ENCODE assay signal across 9 mouse cellular contexts in genomic region chr8:10926518-10926915, GRCm38 (mm10).
DNase-seq lines count a peak whose midpoint lies in the region; ATAC-seq and TF ChIP-seq lines count a peak whose summit lies in the region.
"Had no signal": no experiment of that assay in that cellular context is flagged by ENCODE, and none has a peak within 500 bp of the region (broad histone marks: within the 10 kb centered on the region; RNA-seq: fewer than 3 reads in every experiment).

No protein-coding gene starts in this region.

- H3K27ac ChIP-seq in liver, postnatal 0 days (ENCODE audit: low read depth): peak overlapping the region; percentile 95
- H3K27ac ChIP-seq in embryonic facial prominence, embryonic 15.5 days (replicated peaks): peak overlapping the region; percentile 89; the same call in 1 of the 2 replicates
- peak overlapping the region; percentile 77; the same call in 1 of the 2 replicates for H3K27ac ChIP-seq in hindbrain, embryonic 11.5 days (ENCODE audit: low read depth, low read length)
- no peak overlapping the region for H3K27ac ChIP-seq in midbrain, postnatal 0 days (ENCODE audit: low read depth, low read length)
- H3K27ac ChIP-seq: liver, embryonic 13.5 days had no signal

- DNase-seq in liver, postnatal 0 days: no peak
- DNase-seq in liver: no peak
- DNase-seq in hindbrain, embryonic 11.5 days (ENCODE audit: low spot score): no peak
- peak; percentile 43 for DNase-seq in midbrain, postnatal 0 days (ENCODE audit: low spot score)
- no peak for DNase-seq in spleen, postnatal 4 days (ENCODE audit: low spot score in 2 of 2)
- no peak for DNase-seq in ovary, postnatal 36 days (ENCODE audit: low spot score)
- DNase-seq: liver, embryonic 13.5 days had no signal

- peaks cover 32% of the 10 kb centered on the region for H3K4me1 ChIP-seq in liver, postnatal 0 days (ENCODE audit: insufficient read depth)
- peaks cover 61% of the 10 kb centered on the region for H3K4me1 ChIP-seq in embryonic facial prominence, embryonic 15.5 days
- H3K4me1 ChIP-seq in hindbrain, embryonic 11.5 days (replicated peaks; ENCODE audit: control insufficient read depth, insufficient read depth, low read length): peaks cover 35% of the 10 kb centered on the region
- H3K4me1 ChIP-seq in midbrain, postnatal 0 days (ENCODE audit: insufficient read depth, low read length): peaks cover 27% of the 10 kb centered on the region; the same call in 1 of the 2 replicates

- H3K4me2 ChIP-seq in liver, postnatal 0 days (ENCODE audit: low read depth, low read length): peak overlapping the region; percentile 64
- no peak overlapping the region for H3K4me2 ChIP-seq in embryonic facial prominence, embryonic 15.5 days (replicated peaks)
- H3K4me2 ChIP-seq in hindbrain, embryonic 11.5 days (replicated peaks; ENCODE audit: low read depth, low read length): 0 out of 2 replicates have a peak overlapping the region, but pooled peaks have one; percentile 4
- H3K4me2 ChIP-seq in midbrain, postnatal 0 days (ENCODE audit: low read depth, low read length, poor library complexity, severe bottlenecking): no peak overlapping the region
- H3K4me2 ChIP-seq: liver, embryonic 13.5 days had no signal

- H3K4me3 ChIP-seq in liver, postnatal 0 days (ENCODE audit: low read depth, low read length): peak overlapping the region; percentile 24
- H3K4me3 ChIP-seq in embryonic facial prominence, embryonic 15.5 days (replicated peaks): no peak overlapping the region
- no peak overlapping the region for H3K4me3 ChIP-seq in hindbrain, embryonic 11.5 days (ENCODE audit: low read depth, low read length)
- no peak overlapping the region for H3K4me3 ChIP-seq in midbrain, postnatal 0 days (ENCODE audit: low read depth, low read length)
- H3K4me3 ChIP-seq: erythroblast, embryonic 14.5 days; liver, embryonic 13.5 days had no signal

- H3K9ac ChIP-seq in liver, postnatal 0 days (replicated peaks): peak overlapping the region; percentile 61
- H3K9ac ChIP-seq in embryonic facial prominence, embryonic 15.5 days: no peak overlapping the region
- no peak overlapping the region for H3K9ac ChIP-seq in hindbrain, embryonic 11.5 days (ENCODE audit: low read depth, low read length)
- no peak overlapping the region for H3K9ac ChIP-seq in midbrain, postnatal 0 days (replicated peaks; ENCODE audit: low read length, poor library complexity, severe bottlenecking)
- H3K9ac ChIP-seq: liver, embryonic 13.5 days had no signal

- ATAC-seq in liver, postnatal 0 days: no peak
- no peak for ATAC-seq in embryonic facial prominence, embryonic 15.5 days (ENCODE audit: insufficient number of reproducible peaks, low FRiP score, low TSS enrichment, low read depth)
- ATAC-seq in hindbrain, embryonic 11.5 days (ENCODE audit: low FRiP score): no peak
- ATAC-seq in midbrain, postnatal 0 days (ENCODE audit: low FRiP score): no peak

- no peak for TF ChIP-seq EP300 in liver, postnatal 0 days (IDR thresholded peaks at IDR 0.05; ENCODE audit: low read depth)

- TF ChIP-seq CTCF in liver, postnatal 0 days (IDR thresholded peaks at IDR 0.05; ENCODE audit: low read depth): no peak
- no peak; the same call in 1 of the 2 replicates for TF ChIP-seq CTCF in midbrain, postnatal 0 days (IDR thresholded peaks at IDR 0.05)

- peaks cover 7% of the 10 kb centered on the region; the same call in 1 of the 2 replicates for H3K27me3 ChIP-seq in liver, postnatal 0 days (ENCODE audit: insufficient read depth, low read length)
- H3K27me3 ChIP-seq in embryonic facial prominence, embryonic 15.5 days: no peaks in the 10 kb centered on the region
- no peaks in the 10 kb centered on the region; the same call in 1 of the 2 replicates for H3K27me3 ChIP-seq in hindbrain, embryonic 11.5 days (ENCODE audit: control insufficient read depth, insufficient read depth, low read length)
- H3K27me3 ChIP-seq in midbrain, postnatal 0 days (ENCODE audit: insufficient read depth, low read length): no peaks in the 10 kb centered on the region

- H3K9me3 ChIP-seq in liver, postnatal 0 days (ENCODE audit: low read length): no peaks in the 10 kb centered on the region
- H3K9me3 ChIP-seq in embryonic facial prominence, embryonic 15.5 days (replicated peaks): no peaks in the 10 kb centered on the region
- no peaks in the 10 kb centered on the region for H3K9me3 ChIP-seq in hindbrain, embryonic 11.5 days (ENCODE audit: control insufficient read depth, low read length)
- H3K9me3 ChIP-seq in midbrain, postnatal 0 days (ENCODE audit: low read length): no peaks in the 10 kb centered on the region
- H3K9me3 ChIP-seq: liver, embryonic 13.5 days had no signal

- H3K36me3 ChIP-seq in liver, postnatal 0 days (replicated peaks; ENCODE audit: insufficient read depth, low read length): no peaks in the 10 kb centered on the region
- H3K36me3 ChIP-seq in embryonic facial prominence, embryonic 15.5 days: no peaks in the 10 kb centered on the region
- H3K36me3 ChIP-seq in hindbrain, embryonic 11.5 days (ENCODE audit: control insufficient read depth, insufficient read depth, low read length): no peaks in the 10 kb centered on the region
- H3K36me3 ChIP-seq in midbrain, postnatal 0 days (ENCODE audit: insufficient read depth, low read length): no peaks in the 10 kb centered on the region
- H3K36me3 ChIP-seq: liver, embryonic 13.5 days had no signal

Comparison
In these comparisons a context has a peak if more than half of its experiments do, and no peak if none do; other contexts are left out.
1. H3K4me2 ChIP-seq: peak in liver, postnatal 0 days (single experiment) and hindbrain, embryonic 11.5 days (single experiment); none in embryonic facial prominence, embryonic 15.5 days (single experiment) and midbrain, postnatal 0 days (single experiment).